Mouse (Mus musculus) thymus, postnatal 0 days (tissue): Measurements from ENCODE around the gene Gm20388. TPM values are rescaled to one million over a fixed set of nuclear protein-coding genes. Genes with fewer than 3 reads are reported as not detected.

Experiments
- DNase-seq: peaks from one replicate; pipeline ENCODE4 v3.0.0-alpha.2; 2015; ENCODE audit warnings: low spot score
- polyA plus RNA-seq: library from polyadenylated mRNA; unstranded; fragments of >200 nt; fragmentation: Nextera tagmentation; extraction: Ambion mirVana; gene quantifications from 2 replicates; pipeline ENCODE4 v1.2.1, GENCODE M21; 2015

The Gm20388 gene
- polyA plus RNA-seq, 1 experiment from 2014 or later, result not detected

- DNase-seq, result peak; percentile 43
Measured at GRCm38 (mm10) chr8:121187491-121188364, 1277.1 kb downstream of the Gm20388 start.

DNA sequence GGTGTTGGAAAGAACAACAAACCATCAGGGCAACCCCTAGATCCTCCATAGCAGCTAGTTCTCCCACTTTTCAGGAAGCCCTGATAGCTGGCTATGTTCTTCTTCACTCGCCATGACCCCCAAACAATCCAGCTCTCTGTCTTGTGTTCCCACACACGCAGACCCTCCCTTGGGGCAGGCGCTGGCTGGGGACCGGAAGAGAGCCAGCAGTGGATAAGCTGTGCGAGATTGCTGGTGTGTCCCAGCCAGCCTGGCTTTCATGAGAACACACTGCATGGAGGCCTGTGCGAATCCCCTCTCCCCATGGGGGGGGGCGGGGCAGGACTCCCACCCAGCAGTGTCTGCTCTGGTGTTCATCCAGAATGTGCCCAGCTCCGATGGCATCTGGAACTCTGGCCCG lies 1278.4 kb downstream of the Gm20388 start:
- DNase-seq, result no peak

DNA sequence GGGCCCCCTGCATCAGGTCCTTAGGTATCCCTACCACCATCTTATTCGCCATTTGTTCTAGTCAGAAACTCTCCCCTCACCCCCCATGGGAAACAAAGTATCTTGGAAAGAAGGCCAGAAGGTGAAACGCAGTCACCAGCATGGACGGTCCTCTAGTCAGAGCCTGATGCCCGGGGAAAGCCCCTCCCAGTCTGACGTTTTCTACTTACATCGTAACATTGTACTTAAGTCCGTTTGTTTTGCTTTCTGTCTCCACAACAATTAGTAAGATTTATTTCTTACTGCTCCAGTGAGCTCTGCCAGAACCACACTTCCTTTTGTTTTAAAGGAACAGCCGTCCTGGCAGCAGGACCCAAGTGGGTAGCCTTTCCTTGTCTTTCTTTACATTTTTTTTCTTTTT lies 1281.8 kb downstream of the Gm20388 start:
- DNase-seq, result no peak

DNA sequence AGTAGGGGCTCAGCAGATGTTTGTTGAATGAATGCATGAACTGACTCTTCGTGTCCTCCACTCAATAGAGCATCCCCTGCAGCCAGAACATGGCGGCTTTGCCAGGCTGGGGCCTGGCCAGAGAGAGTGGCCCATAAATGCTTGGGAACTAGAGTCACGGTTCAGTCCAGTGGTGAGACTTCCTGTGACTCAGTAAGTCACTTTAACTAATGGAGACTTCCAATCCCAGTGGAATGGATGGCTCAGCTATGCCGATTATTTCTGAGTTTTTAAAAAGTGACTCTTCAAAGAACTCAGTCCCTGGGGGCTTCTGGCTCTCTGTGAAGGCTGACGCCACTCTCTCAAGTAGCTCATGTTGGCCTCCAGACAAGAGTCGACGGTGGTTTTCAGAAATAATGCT lies 1285.3 kb downstream of the Gm20388 start:
- no peak for DNase-seq

- DNase-seq, result no peak
Measured at GRCm38 (mm10) chr8:121196726-121197668, 1286.4 kb downstream of the Gm20388 start.

GRCm38 (mm10) chr8:121200069-121200468 lies 1289.4 kb downstream of the Gm20388 start:
- no peak for DNase-seq

GRCm38 (mm10) chr8:121200979-121201378 lies 1290.3 kb downstream of the Gm20388 start:
- DNase-seq, result no peak

DNA sequence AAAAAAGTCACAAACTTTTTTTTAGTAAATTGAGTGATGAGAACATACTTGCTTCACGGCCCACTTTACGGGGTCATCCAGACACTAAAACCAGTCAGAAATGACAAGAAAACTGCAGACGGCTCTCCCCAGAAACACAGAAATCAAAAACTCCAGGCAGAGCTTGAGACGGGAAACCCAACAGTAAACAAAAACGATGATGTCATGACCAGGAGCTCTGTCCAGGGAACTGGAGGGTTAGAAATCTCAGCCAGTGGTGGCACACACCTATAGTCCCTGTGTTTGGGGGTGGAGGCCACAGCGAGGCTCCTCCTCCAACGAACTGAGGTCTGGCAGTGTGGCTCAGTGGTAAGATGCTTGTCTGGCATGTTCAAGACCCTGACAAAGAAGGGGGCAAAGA lies 1291.0 kb downstream of the Gm20388 start:
- no peak for DNase-seq

DNA sequence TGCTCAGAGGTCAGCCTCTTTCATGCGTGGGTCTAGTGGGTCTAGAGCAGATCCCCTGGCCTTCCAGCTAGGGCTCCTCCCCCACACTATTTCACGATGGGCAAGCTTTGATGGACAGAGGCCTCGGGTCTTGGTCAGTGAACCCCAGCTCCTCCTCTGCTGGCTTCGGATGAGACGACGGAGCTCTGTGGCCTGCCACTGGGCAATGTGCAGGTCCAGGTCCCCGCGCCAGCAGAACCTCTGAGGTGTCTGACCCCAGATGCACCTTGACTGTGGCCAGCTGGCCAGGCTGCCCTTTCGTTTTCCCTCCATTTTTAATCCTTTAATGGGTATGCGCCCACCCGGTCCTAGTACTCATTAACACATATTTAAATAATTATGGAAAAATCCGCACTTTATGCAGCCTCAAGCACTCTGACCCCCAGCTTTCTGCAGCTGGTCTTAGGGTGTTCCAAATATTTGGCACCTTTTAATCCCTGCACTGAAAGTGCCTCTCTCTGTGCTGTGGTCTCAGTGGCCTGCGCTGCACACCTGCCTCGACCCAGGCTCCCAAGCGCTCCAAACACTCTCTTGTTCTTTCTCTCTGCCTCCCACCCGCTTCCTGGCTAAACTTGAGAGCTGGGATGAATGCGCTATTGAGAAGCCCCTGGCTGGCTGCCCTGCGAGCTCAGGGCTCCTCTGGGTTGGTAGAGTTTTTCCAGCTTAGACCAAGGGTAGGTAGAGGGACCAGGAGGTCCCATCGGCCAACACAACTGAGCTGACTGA lies 1293.2 kb downstream of the Gm20388 start:
- no peak for DNase-seq

- no peak for DNase-seq
Measured at GRCm38 (mm10) chr8:121207171-121207570, 1296.5 kb downstream of the Gm20388 start.

GRCm38 (mm10) chr8:121210627-121211026 lies 1300.0 kb downstream of the Gm20388 start:
- DNase-seq, result no peak

DNA sequence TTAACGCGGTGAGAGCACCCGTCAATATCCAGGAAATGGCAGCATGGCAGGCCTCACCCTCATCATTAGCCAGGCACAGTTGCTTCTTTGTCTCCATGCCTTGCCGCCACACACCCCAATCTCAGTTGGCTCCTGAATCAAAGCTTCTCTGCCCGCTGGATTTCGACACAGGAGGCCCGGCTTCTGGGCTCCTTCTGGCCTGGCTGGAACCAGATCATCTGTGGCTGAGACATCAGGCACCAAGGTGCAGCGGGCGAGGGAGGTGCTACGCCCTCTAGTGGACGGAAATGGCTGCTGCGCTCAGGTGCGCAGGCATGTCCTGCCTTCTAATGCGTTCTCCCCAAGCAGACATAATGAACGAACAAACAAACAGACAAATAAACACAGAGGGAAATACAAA lies 1302.6 kb downstream of the Gm20388 start:
- no peak for DNase-seq

GRCm38 (mm10) chr8:121213651-121214050 lies 1303.0 kb downstream of the Gm20388 start:
- DNase-seq, result no peak

GRCm38 (mm10) chr8:121214975-121215374 lies 1304.3 kb downstream of the Gm20388 start:
- DNase-seq, result no peak

DNA sequence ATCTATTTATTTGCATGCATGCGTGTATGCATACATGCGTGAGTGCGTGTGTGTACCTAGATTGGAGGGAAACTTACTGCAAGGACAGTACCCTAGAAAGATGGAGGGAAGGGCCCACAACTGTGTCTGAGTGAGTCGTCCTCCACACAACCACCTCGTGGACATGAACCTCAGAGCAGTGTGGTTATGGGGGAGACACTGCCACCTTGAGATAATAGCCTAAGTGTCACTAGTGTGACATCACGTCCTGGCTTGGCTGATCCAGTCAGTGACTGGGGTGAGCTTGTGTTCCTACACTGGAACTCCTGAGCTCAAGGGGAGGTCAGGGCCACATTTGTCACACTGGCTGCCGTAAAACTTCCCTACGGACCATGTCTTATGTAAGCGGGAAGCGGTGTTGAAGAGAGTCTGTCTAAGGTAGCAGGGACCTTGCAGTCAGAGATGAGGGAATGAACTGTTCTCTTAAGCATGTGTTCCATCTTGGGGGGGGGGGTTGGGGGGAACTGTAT lies 1305.9 kb downstream of the Gm20388 start:
- no peak for DNase-seq

- DNase-seq, result no peak
Measured at GRCm38 (mm10) chr8:121218486-121218885, 1307.8 kb downstream of the Gm20388 start.

GRCm38 (mm10) chr8:121220103-121220899 lies 1309.7 kb downstream of the Gm20388 start:
- DNase-seq, result no peak

GRCm38 (mm10) chr8:121224709-121225108 lies 1314.1 kb downstream of the Gm20388 start:
- DNase-seq, result no peak

DNA sequence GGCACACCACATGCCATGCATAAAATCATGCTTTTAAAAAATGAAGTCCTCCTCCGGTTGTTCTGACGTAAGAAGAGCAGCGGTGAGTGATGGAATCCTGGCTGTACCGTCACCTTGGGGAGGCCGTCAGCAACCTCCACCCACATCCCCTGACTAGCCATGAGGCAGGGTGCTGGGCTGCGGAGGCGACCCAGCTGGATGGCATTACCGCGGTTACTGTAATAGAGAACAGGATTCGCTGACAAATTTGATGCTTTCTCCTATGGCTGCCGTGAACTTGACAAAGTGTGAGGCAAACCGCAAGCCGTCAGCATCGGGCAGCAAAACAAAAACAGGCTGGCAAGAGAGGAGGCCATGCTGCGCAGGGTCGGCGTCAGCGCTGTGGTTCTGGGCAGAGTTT lies 1317.1 kb downstream of the Gm20388 start:
- no peak for DNase-seq

GRCm38 (mm10) chr8:121228892-121229291 lies 1318.3 kb downstream of the Gm20388 start:
- DNase-seq, result peak; percentile 8
